15 mouse cellular contexts compared by ENCODE assay signal in the genomic region with DNA sequence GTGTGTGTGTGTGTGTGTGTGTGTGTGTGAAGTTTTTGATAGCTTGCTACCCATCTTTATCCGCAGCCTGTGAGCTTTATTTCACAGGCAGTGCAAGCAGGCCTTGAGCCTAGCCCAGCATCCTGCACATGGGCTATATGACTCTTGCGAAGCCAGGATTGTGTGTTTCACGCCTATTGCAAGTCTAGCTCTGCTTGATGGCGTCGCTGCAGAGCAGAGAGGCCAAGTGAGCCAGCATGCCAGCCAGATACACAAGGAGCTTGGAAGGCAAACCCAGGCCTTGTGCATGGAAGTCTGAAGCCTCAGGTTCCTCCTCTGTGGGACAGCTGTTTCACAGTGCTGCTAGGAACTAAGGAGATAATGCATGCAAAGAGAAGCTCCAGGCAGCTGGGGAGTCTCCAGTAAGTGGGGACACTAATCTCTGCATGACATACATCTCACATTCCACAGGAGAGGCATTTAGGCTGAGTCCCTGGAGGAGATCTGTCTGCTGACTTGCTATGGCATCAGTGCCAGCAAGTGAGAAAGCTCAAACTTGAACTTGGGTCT.
DNase-seq lines count a peak whose midpoint lies in the region; ATAC-seq and TF ChIP-seq lines count a peak whose summit lies in the region.
"Had no signal": no experiment of that assay in that cellular context is flagged by ENCODE, and none has a peak within 500 bp of the region (broad histone marks: within the 10 kb centered on the region; RNA-seq: fewer than 3 reads in every experiment).

No protein-coding gene starts in this region.

- no peaks in the 10 kb centered on the region for H3K36me3 ChIP-seq in embryonic facial prominence, embryonic 14.5 days (ENCODE audit: control insufficient read depth, insufficient read depth, low read length)
- H3K36me3 ChIP-seq in limb, embryonic 14.5 days (ENCODE audit: control insufficient read depth, insufficient read depth, low read length) = no peaks in the 10 kb centered on the region
- H3K36me3 ChIP-seq: intestine, embryonic 15.5 days; liver, embryonic 13.5 days had no signal

- POLR2A ChIA-PET in Patski (lab: Charles Lee) = interaction anchor here (0.7 kb wide), 1 partner anchor 1156 kb away, joined by 5 read pairs; no protein-coding TSS in a partner anchor

- peaks cover 28% of the 10 kb centered on the region; the same call in 1 of the 2 replicates for H3K4me1 ChIP-seq in embryonic facial prominence, embryonic 14.5 days (ENCODE audit: control insufficient read depth, insufficient read depth, low read length)
- peaks cover 13% of the 10 kb centered on the region for H3K4me1 ChIP-seq in limb, embryonic 14.5 days (ENCODE audit: control insufficient read depth, insufficient read depth, low read length)
- H3K4me1 ChIP-seq: liver, embryonic 13.5 days had no signal

- peak; percentile 21 for ATAC-seq in Patski
- peak; percentile 38; the same call in 1 of the 2 replicates for ATAC-seq in embryonic facial prominence, embryonic 14.5 days (ENCODE audit: low read depth)
- no peak for ATAC-seq in limb, embryonic 14.5 days (ENCODE audit: low FRiP score, low read depth)
- ATAC-seq: CD4-positive, CD25-positive, alpha-beta regulatory T cell, adult 4 months; intestine, embryonic 15.5 days had no signal

- H3K27ac ChIP-seq in embryonic facial prominence, embryonic 14.5 days (replicated peaks; ENCODE audit: low read depth, low read length) = no peak overlapping the region; the same call in 1 of the 2 replicates
- 0 out of 2 replicates have a peak overlapping the region, but pooled peaks have one; percentile 5 for H3K27ac ChIP-seq in limb, embryonic 14.5 days (replicated peaks; ENCODE audit: low read depth, low read length)
- H3K27ac ChIP-seq: intestine, embryonic 15.5 days; left cerebral cortex, adult 2 months; liver, embryonic 13.5 days had no signal

- DNase-seq in gastrocnemius, postnatal 10 days = peak; percentile 7
- DNase-seq in gastrocnemius, postnatal 36 days = no peak
- no peak for DNase-seq in Patski (ENCODE audit: low read depth, low spot score)
- DNase-seq in embryonic facial prominence, embryonic 14.5 days (ENCODE audit: low spot score) = peak; percentile 70
- DNase-seq in limb, embryonic 14.5 days (ENCODE audit: low spot score) = no peak
- no peak for DNase-seq in left cerebral cortex, adult 11 months (ENCODE audit: low spot score)
- DNase-seq in right cerebral cortex, postnatal 14 days = no peak
- no peak for DNase-seq in thymus, postnatal 10 days (ENCODE audit: low spot score in 2 of 2)
- DNase-seq: adrenal gland, adult 8-10 months; cerebellum, adult 11-12 months; liver, embryonic 13.5 days; lung, postnatal 36 days had no signal

- no peak overlapping the region for H3K4me2 ChIP-seq in embryonic facial prominence, embryonic 14.5 days (ENCODE audit: low read depth, low read length)
- H3K4me2 ChIP-seq in limb, embryonic 14.5 days (replicated peaks; ENCODE audit: low read depth, low read length, severe bottlenecking) = no peak overlapping the region
- H3K4me2 ChIP-seq: intestine, embryonic 15.5 days; liver, embryonic 13.5 days had no signal

- H3K9me3 ChIP-seq in embryonic facial prominence, embryonic 14.5 days (ENCODE audit: control insufficient read depth, low read length) = no peaks in the 10 kb centered on the region
- no peaks in the 10 kb centered on the region for H3K9me3 ChIP-seq in limb, embryonic 14.5 days (ENCODE audit: control insufficient read depth, low read length)
- H3K9me3 ChIP-seq: intestine, embryonic 15.5 days; liver, embryonic 13.5 days had no signal

- in situ Hi-C loops in Patski (cut with MboI; ENCODE audit: low pct_unique_long_range_greater_than_20kb) = no loop called here

- TF ChIP-seq CTCF in Patski (IDR thresholded peaks at IDR 0.05) = no peak

- H3K9ac ChIP-seq in embryonic facial prominence, embryonic 14.5 days (ENCODE audit: low read depth, low read length) = no peak overlapping the region; the same call in 1 of the 2 replicates
- no peak overlapping the region for H3K9ac ChIP-seq in limb, embryonic 14.5 days (ENCODE audit: low read depth, low read length, severe bottlenecking)
- H3K9ac ChIP-seq: intestine, embryonic 15.5 days; liver, embryonic 13.5 days had no signal

- H3K27me3 ChIP-seq in Patski = no peaks in the 10 kb centered on the region
- no peaks in the 10 kb centered on the region for H3K27me3 ChIP-seq in embryonic facial prominence, embryonic 14.5 days (replicated peaks; ENCODE audit: control insufficient read depth, insufficient read depth, low read length)
- no peaks in the 10 kb centered on the region for H3K27me3 ChIP-seq in limb, embryonic 14.5 days (ENCODE audit: control insufficient read depth, insufficient read depth, low read length)
- H3K27me3 ChIP-seq: intestine, embryonic 15.5 days; liver, embryonic 13.5 days had no signal

- intact Hi-C loops in gastrocnemius, postnatal 36 days (cut with DNase I) = no loop called here

- TF ChIP-seq POLR2A in limb, embryonic 14.5 days (IDR thresholded peaks at IDR 0.05; ENCODE audit: borderline replicate concordance, extremely low read depth, insufficient read depth, insufficient read length) = no peak

- CTCF ChIA-PET in Patski (lab: Charles Lee) = interaction anchor here (1.5 to 2.0 kb wide), 2 partner anchors 9 to 10 kb away, joined by 3 to 4 read pairs; no protein-coding TSS in a partner anchor

- no peak overlapping the region for H3K4me3 ChIP-seq in embryonic facial prominence, embryonic 14.5 days (ENCODE audit: low read depth, low read length)
- H3K4me3 ChIP-seq in limb, embryonic 14.5 days (replicated peaks; ENCODE audit: low read length) = no peak overlapping the region
- H3K4me3 ChIP-seq: intestine, embryonic 15.5 days; left cerebral cortex, adult 2 months; liver, embryonic 13.5 days had no signal

- WGBS in embryonic facial prominence, embryonic 14.5 days = 67% methylated on average over 5 of the region's 5 CpGs
- 70% methylated on average over 5 of the region's 5 CpGs for WGBS in limb, embryonic 14.5 days

Comparison
In these comparisons a context has a peak if more than half of its experiments do, and no peak if none do; other contexts are left out.
1. DNase-seq: peak in gastrocnemius, postnatal 10 days (single experiment) and embryonic facial prominence, embryonic 14.5 days (single experiment); none in gastrocnemius, postnatal 36 days (0 of 2), Patski (single experiment), limb, embryonic 14.5 days (single experiment), left cerebral cortex, adult 11 months (single experiment), right cerebral cortex, postnatal 14 days (single experiment) and thymus, postnatal 10 days (0 of 2).